Mouse (Mus musculus) hindbrain, embryonic 16.5 days (tissue): ENCODE data around the gene Nr1h2. TPM values are rescaled to one million over a fixed set of nuclear protein-coding genes. Genes with fewer than 3 reads are reported as not detected.

Experiments
- ATAC-seq: fragments of 200-750 bp; cut with Nextera tagmentation; 2 replicates; pipeline ENCODE4 v1.8.0; 2017; ENCODE audit warnings: moderate TSS enrichment, moderate library complexity
- H3K27ac ChIP-seq: fragments of 300-500 bp; sonication (generic); 2 replicates; pipeline ENCODE4 v1.5.1; 2014; ENCODE audit warnings: low read depth, mild to moderate bottlenecking, control low read depth, low read length, moderate library complexity
- H3K27me3 ChIP-seq: fragments of 300-500 bp; sonication (generic); replicated peaks from 2 replicates; pipeline ENCODE4 v1.6.1; 2014; ENCODE audit warnings: low read length; ENCODE audit not compliant: control insufficient read depth, insufficient read depth
- H3K36me3 ChIP-seq: fragments of 300-500 bp; sonication (generic); 2 replicates; pipeline ENCODE4 v1.6.1; 2014; ENCODE audit warnings: mild to moderate bottlenecking, low read length, moderate library complexity, mixed read lengths; ENCODE audit not compliant: control insufficient read depth, insufficient read depth
- H3K4me1 ChIP-seq: fragments of 300-500 bp; sonication (generic); 2 replicates; pipeline ENCODE4 v1.6.1; 2014; ENCODE audit warnings: low read depth, low read length; ENCODE audit not compliant: control insufficient read depth, insufficient read depth
- H3K4me2 ChIP-seq: fragments of 300-500 bp; sonication (generic); 2 replicates; pipeline ENCODE4 v1.6.1; 2014; ENCODE audit warnings: mild to moderate bottlenecking, low read length, control low read depth, moderate library complexity
- H3K4me3 ChIP-seq: fragments of 300-500 bp; sonication (generic); 2 replicates; pipeline ENCODE4 v1.5.1; 2014; ENCODE audit warnings: mild to moderate bottlenecking, low read length, control low read depth, moderate library complexity
- H3K9ac ChIP-seq: fragments of 300-500 bp; sonication (generic); 2 replicates; pipeline ENCODE4 v1.6.1; 2014; ENCODE audit warnings: low read depth, mild to moderate bottlenecking, control low read depth, low read length, moderate library complexity
- H3K9me3 ChIP-seq: fragments of 300-500 bp; sonication (generic); 2 replicates; pipeline ENCODE4 v1.6.1; 2014; ENCODE audit warnings: mild to moderate bottlenecking, low read length, moderate library complexity; ENCODE audit not compliant: control insufficient read depth
- WGBS: fragments of 180-500 bp; shearing (Covaris S2); extraction: QIAGEN DNeasy Blood & Tissue Kit; methylation state at CpG from one replicate; pipeline ENCODE4 v1.1.7; 2014; 5-methylcytosine and 5-hydroxymethylcytosine counted together
- polyA plus RNA-seq: library from polyadenylated mRNA; unstranded; fragments of >200 nt; fragmentation: Nextera tagmentation; extraction: Ambion mirVana; gene quantifications from 2 replicates; pipeline ENCODE4 v1.2.1, GENCODE M21; 2015

The Nr1h2 gene
- polyA plus RNA-seq, 1 experiment from 2014 or later = 62.0 TPM

- Histone ChIP-seq H3K27ac (no peak overlapping the region), H3K36me3 (no peaks in the 10 kb centered on the region), H3K9me3 (no peaks in the 10 kb centered on the region), H3K27me3 (no peaks in the 10 kb centered on the region), H3K4me3 (no peak overlapping the region), H3K9ac (no peak overlapping the region), H3K4me2 (no peak overlapping the region), H3K4me1 (peaks cover 35% of the 10 kb centered on the region)
- ATAC-seq = no peak
- 93% methylated on average over 20 of the region's 20 CpGs for WGBS
These were observed 41.4 kb upstream of the Nr1h2 start for GRCm38 (mm10) chr7:44595131-44595561.

- peak overlapping the region; percentile 56 for H3K9ac ChIP-seq
- WGBS = 40% methylated on average over 6 of the region's 6 CpGs
- H3K4me2 ChIP-seq = peak overlapping the region; percentile 91
- H3K9me3 ChIP-seq = no peaks in the 10 kb centered on the region
- H3K36me3 ChIP-seq = no peaks in the 10 kb centered on the region
- H3K4me3 ChIP-seq = peak overlapping the region; percentile 72
- peak overlapping the region; percentile 81 for H3K27ac ChIP-seq
- ATAC-seq = peak; percentile 0; the same call in 1 of the 2 replicates
- no peaks in the 10 kb centered on the region for H3K27me3 ChIP-seq
- H3K4me1 ChIP-seq = peaks cover 44% of the 10 kb centered on the region
These were observed 40.5 kb upstream of the Nr1h2 start for GRCm38 (mm10) chr7:44594291-44594690.

GRCm38 (mm10) chr7:44593775-44594174 is 40.0 kb upstream of the Nr1h2 start:
- H3K4me1 ChIP-seq = peaks cover 44% of the 10 kb centered on the region
- ATAC-seq = peak; percentile 75
- H3K9ac ChIP-seq = peak overlapping the region; percentile 56
- H3K27me3 ChIP-seq = no peaks in the 10 kb centered on the region
- H3K9me3 ChIP-seq = no peaks in the 10 kb centered on the region
- peak overlapping the region; percentile 91 for H3K4me2 ChIP-seq
- H3K4me3 ChIP-seq = peak overlapping the region; percentile 72
- 0% methylated on average over 16 of the region's 22 CpGs for WGBS
- peak overlapping the region; percentile 81 for H3K27ac ChIP-seq
- H3K36me3 ChIP-seq = no peaks in the 10 kb centered on the region

GRCm38 (mm10) chr7:44593051-44593450 is 39.3 kb upstream of the Nr1h2 start:
- WGBS = 3% methylated on average over 15 of the region's 15 CpGs
- ATAC-seq = no peak
- H3K4me1 ChIP-seq = peaks cover 49% of the 10 kb centered on the region
- H3K4me2 ChIP-seq = peak overlapping the region; percentile 91
- peak overlapping the region; percentile 56 for H3K9ac ChIP-seq
- H3K27me3 ChIP-seq = no peaks in the 10 kb centered on the region
- H3K36me3 ChIP-seq = no peaks in the 10 kb centered on the region
- H3K4me3 ChIP-seq = peak overlapping the region; percentile 72
- no peak overlapping the region for H3K27ac ChIP-seq
- H3K9me3 ChIP-seq = no peaks in the 10 kb centered on the region

- under 1% methylated on average over 59 of the region's 60 CpGs for WGBS
- no peaks in the 10 kb centered on the region for H3K36me3 ChIP-seq
- H3K27ac ChIP-seq = peak overlapping the region; percentile 77; the same call in 1 of the 2 replicates
- peak overlapping the region; percentile 76 for H3K9ac ChIP-seq
- H3K4me2 ChIP-seq = peak overlapping the region; percentile 91
- H3K4me1 ChIP-seq = peaks cover 53% of the 10 kb centered on the region
- ATAC-seq = no peak
- H3K4me3 ChIP-seq = peak overlapping the region; percentile 72
- H3K27me3 ChIP-seq = no peaks in the 10 kb centered on the region
- H3K9me3 ChIP-seq = no peaks in the 10 kb centered on the region
These were observed 37.8 kb upstream of the Nr1h2 start for GRCm38 (mm10) chr7:44591348-44592116.

- H3K4me2 ChIP-seq = peak within 1 kb of the TSS; percentile 91
- ATAC-seq = peak; percentile 90
- H3K36me3 ChIP-seq = no peaks in the 10 kb centered on the region
- no peaks in the 10 kb centered on the region for H3K27me3 ChIP-seq
- H3K4me1 ChIP-seq = peaks cover 53% of the 10 kb centered on the region
- peak within 1 kb of the TSS; percentile 72 for H3K4me3 ChIP-seq
- WGBS = under 1% methylated on average over 78 of the region's 80 CpGs
- no peaks in the 10 kb centered on the region for H3K9me3 ChIP-seq
- H3K9ac ChIP-seq = peak within 1 kb of the TSS; percentile 76
- H3K27ac ChIP-seq = peak within 1 kb of the TSS; percentile 77
These were observed 36.9 kb upstream of the Nr1h2 start, which contains the start of gene Kcnc3 for GRCm38 (mm10) chr7:44590402-44591347. Gene Kcnc3 (plus strand): TSS chr7:44590664.

GRCm38 (mm10) chr7:44589946-44590345 is 36.2 kb upstream of the Nr1h2 start:
- no peaks in the 10 kb centered on the region for H3K27me3 ChIP-seq
- H3K36me3 ChIP-seq = no peaks in the 10 kb centered on the region
- no peaks in the 10 kb centered on the region for H3K9me3 ChIP-seq
- no peak for ATAC-seq
- H3K4me2 ChIP-seq = peak overlapping the region; percentile 91
- H3K4me3 ChIP-seq = peak overlapping the region; percentile 72
- H3K4me1 ChIP-seq = peaks cover 53% of the 10 kb centered on the region
- H3K27ac ChIP-seq = peak overlapping the region; percentile 71
- WGBS = 3% methylated on average over 13 of the region's 13 CpGs
- H3K9ac ChIP-seq = peak overlapping the region; percentile 63

- Histone ChIP-seq H3K27ac (peak overlapping the region; percentile 71), H3K4me3 (peak overlapping the region; percentile 72), H3K36me3 (no peaks in the 10 kb centered on the region), H3K9me3 (no peaks in the 10 kb centered on the region), H3K27me3 (no peaks in the 10 kb centered on the region), H3K4me1 (peaks cover 46% of the 10 kb centered on the region), H3K4me2 (peak overlapping the region; percentile 91), H3K9ac (peak overlapping the region; percentile 63)
- ATAC-seq = peak; percentile 22
- 0% methylated on average over 26 of the region's 33 CpGs for WGBS
These were observed 35.4 kb upstream of the Nr1h2 start for GRCm38 (mm10) chr7:44589149-44589548.

- H3K27ac ChIP-seq = no peak overlapping the region
- H3K36me3 ChIP-seq = no peaks in the 10 kb centered on the region
- WGBS = 7% methylated on average over 12 of the region's 12 CpGs
- H3K4me1 ChIP-seq = peaks cover 40% of the 10 kb centered on the region
- H3K9me3 ChIP-seq = no peaks in the 10 kb centered on the region
- H3K4me3 ChIP-seq = peak overlapping the region; percentile 72
- H3K27me3 ChIP-seq = no peaks in the 10 kb centered on the region
- H3K9ac ChIP-seq = peak overlapping the region; percentile 63
- H3K4me2 ChIP-seq = peak overlapping the region; percentile 91
- no peak for ATAC-seq
These were observed 34.6 kb upstream of the Nr1h2 start for GRCm38 (mm10) chr7:44588338-44588737.
